Mouse (Mus musculus) forebrain, embryonic 15.5 days (tissue): ENCODE results near the gene Prkch. TPM values are rescaled to one million over a fixed set of nuclear protein-coding genes. Genes with fewer than 3 reads are reported as not detected.

Experiments
- ATAC-seq: fragments of 200-750 bp; cut with Nextera tagmentation; replicated peaks from 2 replicates; pipeline ENCODE4 v1.8.0; 2017; ENCODE audit warnings: mild to moderate bottlenecking, moderate TSS enrichment, moderate library complexity
- H3K27ac ChIP-seq: fragments of 300-500 bp; sonication (generic); replicated peaks from 2 replicates; pipeline ENCODE4 v1.5.1; 2015; ENCODE audit warnings: mild to moderate bottlenecking, inconsistent platforms
- H3K27me3 ChIP-seq: fragments of 300-500 bp; sonication (generic); 2 replicates; pipeline ENCODE4 v1.6.1; 2015; ENCODE audit warnings: inconsistent platforms
- H3K36me3 ChIP-seq: fragments of 300-500 bp; sonication (generic); 2 replicates; pipeline ENCODE4 v1.6.1; 2015; ENCODE audit warnings: mild to moderate bottlenecking, inconsistent platforms
- H3K4me1 ChIP-seq: fragments of 300-500 bp; sonication (generic); 2 replicates; pipeline ENCODE4 v1.6.1; 2015; ENCODE audit warnings: inconsistent platforms
- H3K4me2 ChIP-seq: fragments of 300-500 bp; sonication (generic); replicated peaks from 2 replicates; pipeline ENCODE4 v1.6.1; 2015; ENCODE audit warnings: mild to moderate bottlenecking, inconsistent platforms
- H3K4me3 ChIP-seq: fragments of 300-500 bp; sonication (generic); 2 replicates; pipeline ENCODE4 v1.5.1; 2015; ENCODE audit warnings: mild to moderate bottlenecking, inconsistent platforms
- H3K9ac ChIP-seq: fragments of 300-500 bp; sonication (generic); replicated peaks from 2 replicates; pipeline ENCODE4 v1.6.1; 2015; ENCODE audit warnings: mild to moderate bottlenecking, inconsistent platforms
- H3K9me3 ChIP-seq: fragments of 300-500 bp; sonication (generic); 2 replicates; pipeline ENCODE4 v1.6.1; 2016; ENCODE audit warnings: inconsistent platforms
- WGBS: fragments of 180-500 bp; shearing (Covaris S2); methylation state at CpG from one replicate; pipeline ENCODE4 v1.1.7; 2015; ENCODE audit warnings: mixed read lengths; 5-methylcytosine and 5-hydroxymethylcytosine counted together
- polyA plus RNA-seq: library from polyadenylated mRNA; unstranded; fragments of >200 nt; fragmentation: Nextera tagmentation; extraction: Ambion mirVana; gene quantifications from 2 replicates; pipeline ENCODE4 v1.2.1, GENCODE M21; 2015

The Prkch gene
- polyA plus RNA-seq, 1 experiment from 2014 or later = 4.9 TPM

GRCm38 (mm10) chr12:73746072-73746471 is 161.5 kb downstream of the Prkch start:
- no peak overlapping the region for H3K4me3 ChIP-seq
- no peak overlapping the region for H3K9ac ChIP-seq
- no peak overlapping the region for H3K4me2 ChIP-seq
- H3K27me3 ChIP-seq = no peaks in the 10 kb centered on the region
- no peaks in the 10 kb centered on the region for H3K9me3 ChIP-seq
- no peaks in the 10 kb centered on the region for H3K36me3 ChIP-seq
- H3K27ac ChIP-seq = no peak overlapping the region
- no peak for ATAC-seq
- H3K4me1 ChIP-seq = no peaks in the 10 kb centered on the region
- WGBS = 94% methylated on average over 6 of the region's 6 CpGs

GRCm38 (mm10) chr12:73748373-73748772 is 163.8 kb downstream of the Prkch start:
- H3K9ac ChIP-seq = no peak overlapping the region
- WGBS = 96% methylated on average over 3 of the region's 3 CpGs
- H3K4me2 ChIP-seq = no peak overlapping the region
- H3K36me3 ChIP-seq = no peaks in the 10 kb centered on the region
- H3K4me3 ChIP-seq = no peak overlapping the region
- H3K27ac ChIP-seq = no peak overlapping the region
- H3K9me3 ChIP-seq = no peaks in the 10 kb centered on the region
- H3K4me1 ChIP-seq = no peaks in the 10 kb centered on the region
- ATAC-seq = no peak
- no peaks in the 10 kb centered on the region for H3K27me3 ChIP-seq

- 46% methylated on average over 9 of the region's 9 CpGs for WGBS
- Histone ChIP-seq H3K36me3 (no peaks in the 10 kb centered on the region), H3K9ac (no peak overlapping the region), H3K4me2 (no peak overlapping the region), H3K27ac (no peak overlapping the region), H3K9me3 (no peaks in the 10 kb centered on the region), H3K27me3 (no peaks in the 10 kb centered on the region), H3K4me3 (no peak overlapping the region), H3K4me1 (peaks cover 9% of the 10 kb centered on the region)
- no peak for ATAC-seq
These were observed 170.0 kb downstream of the Prkch start for GRCm38 (mm10) chr12:73754476-73755150.

GRCm38 (mm10) chr12:73755646-73756045 is 171.1 kb downstream of the Prkch start:
- no peak overlapping the region for H3K4me3 ChIP-seq
- H3K9ac ChIP-seq = no peak overlapping the region
- 86% methylated on average over 8 of the region's 8 CpGs for WGBS
- H3K4me1 ChIP-seq = peaks cover 9% of the 10 kb centered on the region
- H3K36me3 ChIP-seq = no peaks in the 10 kb centered on the region
- no peaks in the 10 kb centered on the region for H3K27me3 ChIP-seq
- H3K27ac ChIP-seq = no peak overlapping the region
- ATAC-seq = no peak
- H3K9me3 ChIP-seq = no peaks in the 10 kb centered on the region
- H3K4me2 ChIP-seq = no peak overlapping the region

- ATAC-seq = no peak
- Histone ChIP-seq H3K4me2 (no peak overlapping the region), H3K9me3 (no peaks in the 10 kb centered on the region), H3K4me3 (no peak overlapping the region), H3K27ac (no peak overlapping the region), H3K9ac (no peak overlapping the region), H3K27me3 (no peaks in the 10 kb centered on the region), H3K4me1 (peaks cover 9% of the 10 kb centered on the region), H3K36me3 (no peaks in the 10 kb centered on the region)
- WGBS = 91% methylated on average over 6 of the region's 6 CpGs
These were observed 171.9 kb downstream of the Prkch start for GRCm38 (mm10) chr12:73756527-73756926.

- H3K4me1 ChIP-seq = 0 out of 2 replicates have a peak, but pooled peaks cover 4% of the 10 kb centered on the region
- H3K9ac ChIP-seq = no peak overlapping the region
- H3K36me3 ChIP-seq = no peaks in the 10 kb centered on the region
- no peaks in the 10 kb centered on the region for H3K27me3 ChIP-seq
- WGBS = 77% methylated on average over 6 of the region's 6 CpGs
- no peaks in the 10 kb centered on the region for H3K9me3 ChIP-seq
- no peak for ATAC-seq
- no peak overlapping the region for H3K4me2 ChIP-seq
- no peak overlapping the region for H3K27ac ChIP-seq
- no peak overlapping the region for H3K4me3 ChIP-seq
These were observed 177.4 kb downstream of the Prkch start for GRCm38 (mm10) chr12:73762001-73762400.

GRCm38 (mm10) chr12:73762762-73763161 is 178.2 kb downstream of the Prkch start:
- Histone ChIP-seq H3K4me2 (no peak overlapping the region), H3K27ac (no peak overlapping the region), H3K27me3 (no peaks in the 10 kb centered on the region), H3K9ac (no peak overlapping the region), H3K4me3 (no peak overlapping the region), H3K36me3 (no peaks in the 10 kb centered on the region), H3K4me1 (0 out of 2 replicates have a peak, but pooled peaks cover 4% of the 10 kb centered on the region), H3K9me3 (no peaks in the 10 kb centered on the region)
- 62% methylated on average over 3 of the region's 3 CpGs for WGBS
- no peak for ATAC-seq

- no peak for ATAC-seq
- 0 out of 2 replicates have a peak, but pooled peaks cover 4% of the 10 kb centered on the region for H3K4me1 ChIP-seq
- no peaks in the 10 kb centered on the region for H3K9me3 ChIP-seq
- H3K4me2 ChIP-seq = no peak overlapping the region
- H3K36me3 ChIP-seq = no peaks in the 10 kb centered on the region
- H3K9ac ChIP-seq = no peak overlapping the region
- WGBS = 59% methylated on average over 15 of the region's 15 CpGs
- H3K4me3 ChIP-seq = no peak overlapping the region
- H3K27me3 ChIP-seq = no peaks in the 10 kb centered on the region
- H3K27ac ChIP-seq = no peak overlapping the region
These were observed 180.3 kb downstream of the Prkch start for GRCm38 (mm10) chr12:73764649-73765525.

GRCm38 (mm10) chr12:73766152-73766551 is 181.6 kb downstream of the Prkch start:
- 95% methylated on average over 8 of the region's 8 CpGs for WGBS
- H3K27ac ChIP-seq = no peak overlapping the region
- H3K9ac ChIP-seq = no peak overlapping the region
- no peak for ATAC-seq
- no peak overlapping the region for H3K4me2 ChIP-seq
- no peaks in the 10 kb centered on the region for H3K36me3 ChIP-seq
- H3K4me1 ChIP-seq = 0 out of 2 replicates have a peak, but pooled peaks cover 4% of the 10 kb centered on the region
- no peak overlapping the region for H3K4me3 ChIP-seq
- no peaks in the 10 kb centered on the region for H3K9me3 ChIP-seq
- no peaks in the 10 kb centered on the region for H3K27me3 ChIP-seq

GRCm38 (mm10) chr12:73768788-73769187 is 184.2 kb downstream of the Prkch start:
- no peaks in the 10 kb centered on the region for H3K36me3 ChIP-seq
- no peak overlapping the region for H3K9ac ChIP-seq
- H3K4me1 ChIP-seq = 0 out of 2 replicates have a peak, but pooled peaks cover 4% of the 10 kb centered on the region
- H3K9me3 ChIP-seq = no peaks in the 10 kb centered on the region
- no peaks in the 10 kb centered on the region for H3K27me3 ChIP-seq
- 66% methylated on average over 5 of the region's 5 CpGs for WGBS
- ATAC-seq = no peak
- no peak overlapping the region for H3K4me3 ChIP-seq
- H3K27ac ChIP-seq = no peak overlapping the region
- H3K4me2 ChIP-seq = no peak overlapping the region

GRCm38 (mm10) chr12:73769536-73769935 is 184.9 kb downstream of the Prkch start:
- no peaks in the 10 kb centered on the region for H3K9me3 ChIP-seq

GRCm38 (mm10) chr12:73770771-73771170 is 186.2 kb downstream of the Prkch start:
- Histone ChIP-seq H3K27me3 (no peaks in the 10 kb centered on the region), H3K27ac (no peak overlapping the region), H3K4me3 (no peak overlapping the region), H3K36me3 (no peaks in the 10 kb centered on the region), H3K4me1 (no peaks in the 10 kb centered on the region), H3K4me2 (no peak overlapping the region), H3K9me3 (no peaks in the 10 kb centered on the region), H3K9ac (no peak overlapping the region)
- WGBS = 74% methylated on average over 1 of the region's 1 CpGs
- no peak for ATAC-seq

More at GRCm38 (mm10) chr12:73769536-73769935, 184.9 kb downstream of the Prkch start:
- Histone ChIP-seq H3K4me1 (0 out of 2 replicates have a peak, but pooled peaks cover 4% of the 10 kb centered on the region), H3K4me2 (no peak overlapping the region), H3K9ac (no peak overlapping the region), H3K4me3 (no peak overlapping the region), H3K27me3 (no peaks in the 10 kb centered on the region), H3K36me3 (no peaks in the 10 kb centered on the region), H3K27ac (no peak overlapping the region)
- ATAC-seq = no peak
- 94% methylated on average over 6 of the region's 6 CpGs for WGBS
